Mouse (Mus musculus) C2C12 (cell line): ENCODE data around the gene Fst.

Source experiments
- CTCF ChIP-seq: IDR thresholded peaks from one replicate; pipeline ENCODE4 v1.5.1; 2011; ENCODE audit not compliant: control insufficient read depth, insufficient read depth, insufficient read length
- MAX ChIP-seq: IDR thresholded peaks from one replicate; pipeline ENCODE4 v1.6.1; 2011; ENCODE audit warnings: mild to moderate bottlenecking, control low read depth
- MYOG ChIP-seq: IDR thresholded peaks from one replicate; pipeline ENCODE4 v1.6.1; 2011; ENCODE audit not compliant: control insufficient read depth, insufficient read length; ENCODE audit errors: extremely low read depth

GRCm38 (mm10) chr13:114458291-114458885 lies 363 bp downstream of the Fst start:
- TF ChIP-seq CTCF: no peak
- no peak for TF ChIP-seq MAX
- TF ChIP-seq MYOG: no peak
